Mouse (Mus musculus): Measurements from ENCODE around the gene Slc35f6. TPM values are rescaled to one million over a fixed set of nuclear protein-coding genes. Genes with fewer than 3 reads are reported as not detected.

Slc35f6 gene
- polyA plus RNA-seq, 1 experiment from 2014 or later = 32.5 TPM

DNA sequence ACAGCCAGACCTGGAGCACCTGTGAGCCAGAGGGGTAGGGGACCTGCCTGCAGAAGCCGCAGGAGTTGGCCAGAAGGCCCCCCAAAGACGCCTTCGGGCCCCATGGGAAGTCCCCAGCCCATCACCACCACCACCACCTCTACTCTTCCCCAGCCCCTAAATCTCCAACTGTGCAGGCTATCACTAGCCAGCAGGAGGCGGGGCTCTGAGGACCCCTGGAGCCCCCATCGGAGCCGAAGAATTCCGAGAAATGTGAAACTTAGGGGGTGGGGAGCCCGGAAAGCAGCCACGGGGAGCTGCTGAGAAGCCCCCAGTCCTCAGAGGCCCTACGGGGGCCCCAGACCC is 24.9 kb upstream of the Slc35f6 start:
- Histone ChIP-seq H3K27me3 (replicated peaks; ENCODE audit: control insufficient read depth, insufficient read depth, low read length) (peaks cover 10% of the 10 kb centered on the region; the same call in 1 of the 2 replicates), H3K4me1 (replicated peaks; ENCODE audit: control insufficient read depth, insufficient read depth, low read length) (peaks cover 20% of the 10 kb centered on the region), H3K27ac (ENCODE audit: low read depth) (no peak overlapping the region), H3K9ac (ENCODE audit: low read length) (peak overlapping the region; percentile 22; the same call in 1 of the 2 replicates), H3K4me3 (ENCODE audit: low read depth, low read length) (peak overlapping the region; percentile 27), H3K36me3 (ENCODE audit: control insufficient read depth, insufficient read depth, low read length) (no peaks in the 10 kb centered on the region), H3K9me3 (ENCODE audit: control insufficient read depth, low read length) (no peaks in the 10 kb centered on the region), H3K4me2 (ENCODE audit: low read length) (peak overlapping the region; percentile 47)
- 0 out of 2 replicates have a peak, but pooled peaks have one; percentile 2 for ATAC-seq (replicated peaks; ENCODE audit: low FRiP score, low TSS enrichment, low read depth)
- DNase-seq (ENCODE audit: low spot score) = no peak
- 11% methylated on average over 10 of the region's 10 CpGs for WGBS

DNA sequence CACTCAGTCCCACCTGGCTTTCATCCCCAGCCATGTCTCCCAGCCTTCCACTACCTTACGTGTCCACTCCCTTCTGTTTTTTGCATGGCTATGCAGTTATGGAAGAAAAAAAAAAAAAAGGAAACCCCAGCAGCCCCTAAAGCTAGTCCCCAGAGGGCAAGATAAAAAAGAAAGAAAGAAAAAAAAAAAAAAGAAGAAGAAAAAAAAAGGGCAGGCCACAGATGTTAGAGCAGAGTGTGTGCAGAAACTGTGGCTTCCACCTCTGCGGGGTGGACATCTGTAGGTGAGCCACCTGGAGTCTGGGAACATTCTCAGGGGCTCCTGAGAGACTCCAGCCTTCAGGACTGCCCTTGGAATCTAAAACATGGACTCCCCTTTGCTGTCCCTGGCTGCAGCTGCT is 24.4 kb upstream of the Slc35f6 start:
- peaks cover 10% of the 10 kb centered on the region; the same call in 1 of the 2 replicates for H3K27me3 ChIP-seq (replicated peaks; ENCODE audit: control insufficient read depth, insufficient read depth, low read length)
- no peaks in the 10 kb centered on the region for H3K9me3 ChIP-seq (ENCODE audit: control insufficient read depth, low read length)
- H3K4me2 ChIP-seq (ENCODE audit: low read length) = no peak overlapping the region; the same call in 1 of the 2 replicates
- DNase-seq (ENCODE audit: low spot score) (no peak), ATAC-seq (replicated peaks; ENCODE audit: low FRiP score, low TSS enrichment, low read depth) (no peak)
- no peak overlapping the region for H3K4me3 ChIP-seq (ENCODE audit: low read depth, low read length)
- WGBS = 62% methylated on average over 2 of the region's 2 CpGs
- H3K4me1 ChIP-seq (replicated peaks; ENCODE audit: control insufficient read depth, insufficient read depth, low read length) = peaks cover 15% of the 10 kb centered on the region; the same call in 1 of the 2 replicates
- no peaks in the 10 kb centered on the region for H3K36me3 ChIP-seq (ENCODE audit: control insufficient read depth, insufficient read depth, low read length)
- H3K27ac ChIP-seq (ENCODE audit: low read depth) = no peak overlapping the region
- no peak overlapping the region; the same call in 1 of the 2 replicates for H3K9ac ChIP-seq (ENCODE audit: low read length)

DNA sequence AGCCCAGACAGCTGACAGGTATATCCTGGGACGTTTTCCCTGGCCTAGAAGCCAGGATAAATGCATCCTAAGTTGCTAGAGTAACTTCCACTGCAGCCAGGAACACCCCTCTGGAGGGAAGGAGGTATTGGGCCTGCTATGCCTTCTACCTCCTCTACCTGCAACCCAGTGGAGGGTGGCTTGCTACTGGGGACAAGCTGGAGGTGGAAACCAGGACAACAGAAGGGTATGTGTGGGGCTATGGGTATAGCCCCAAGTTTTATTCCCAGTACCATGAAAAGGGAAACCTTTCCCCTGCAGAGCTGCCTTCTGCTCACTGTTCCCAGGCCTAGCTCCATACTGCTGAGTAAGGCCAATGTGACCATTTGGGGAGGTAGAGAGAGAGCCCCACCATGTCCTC is 23.4 kb upstream of the Slc35f6 start:
- peaks cover 10% of the 10 kb centered on the region; the same call in 1 of the 2 replicates for H3K27me3 ChIP-seq (replicated peaks; ENCODE audit: control insufficient read depth, insufficient read depth, low read length)
- no peak overlapping the region for H3K9ac ChIP-seq (ENCODE audit: low read length)
- no peaks in the 10 kb centered on the region for H3K36me3 ChIP-seq (ENCODE audit: control insufficient read depth, insufficient read depth, low read length)
- ATAC-seq (replicated peaks; ENCODE audit: low FRiP score, low TSS enrichment, low read depth) = no peak
- H3K27ac ChIP-seq (ENCODE audit: low read depth) = no peak overlapping the region
- WGBS = 54% methylated on average over 1 of the region's 1 CpGs
- DNase-seq (ENCODE audit: low spot score) = no peak
- H3K4me2 ChIP-seq (ENCODE audit: low read length) = no peak overlapping the region
- no peaks in the 10 kb centered on the region for H3K9me3 ChIP-seq (ENCODE audit: control insufficient read depth, low read length)
- no peak overlapping the region for H3K4me3 ChIP-seq (ENCODE audit: low read depth, low read length)
- H3K4me1 ChIP-seq (replicated peaks; ENCODE audit: control insufficient read depth, insufficient read depth, low read length) = peaks cover 14% of the 10 kb centered on the region; the same call in 1 of the 2 replicates

DNA sequence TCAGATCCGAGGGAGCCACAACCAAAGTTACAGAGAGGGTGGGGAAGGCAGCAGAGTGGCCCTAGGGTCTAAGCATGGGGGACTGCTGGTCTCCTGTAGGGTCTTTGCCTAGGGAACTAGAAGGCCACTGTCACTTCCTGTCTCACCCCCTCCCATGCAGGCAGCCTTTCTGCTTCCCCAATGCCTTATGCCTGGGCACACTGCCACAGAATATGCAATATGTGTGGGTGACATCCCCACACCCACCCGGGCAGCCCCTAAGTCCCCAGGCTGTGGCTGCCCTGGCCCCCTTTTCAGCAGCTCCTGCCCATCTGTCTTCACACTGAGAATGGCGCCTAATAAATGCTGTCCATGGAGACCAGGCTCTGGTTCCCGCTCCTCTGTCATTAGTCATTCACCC is 22.8 kb upstream of the Slc35f6 start:
- Histone ChIP-seq H3K27ac (ENCODE audit: low read depth) (no peak overlapping the region), H3K27me3 (replicated peaks; ENCODE audit: control insufficient read depth, insufficient read depth, low read length) (peaks cover 10% of the 10 kb centered on the region; the same call in 1 of the 2 replicates), H3K4me1 (replicated peaks; ENCODE audit: control insufficient read depth, insufficient read depth, low read length) (peaks cover 14% of the 10 kb centered on the region; the same call in 1 of the 2 replicates), H3K4me2 (ENCODE audit: low read length) (no peak overlapping the region), H3K9me3 (ENCODE audit: control insufficient read depth, low read length) (no peaks in the 10 kb centered on the region), H3K36me3 (ENCODE audit: control insufficient read depth, insufficient read depth, low read length) (no peaks in the 10 kb centered on the region), H3K9ac (ENCODE audit: low read length) (no peak overlapping the region), H3K4me3 (ENCODE audit: low read depth, low read length) (no peak overlapping the region)
- ATAC-seq (replicated peaks; ENCODE audit: low FRiP score, low TSS enrichment, low read depth) (no peak), DNase-seq (ENCODE audit: low spot score) (no peak)
- WGBS = 36% methylated on average over 4 of the region's 4 CpGs

DNA sequence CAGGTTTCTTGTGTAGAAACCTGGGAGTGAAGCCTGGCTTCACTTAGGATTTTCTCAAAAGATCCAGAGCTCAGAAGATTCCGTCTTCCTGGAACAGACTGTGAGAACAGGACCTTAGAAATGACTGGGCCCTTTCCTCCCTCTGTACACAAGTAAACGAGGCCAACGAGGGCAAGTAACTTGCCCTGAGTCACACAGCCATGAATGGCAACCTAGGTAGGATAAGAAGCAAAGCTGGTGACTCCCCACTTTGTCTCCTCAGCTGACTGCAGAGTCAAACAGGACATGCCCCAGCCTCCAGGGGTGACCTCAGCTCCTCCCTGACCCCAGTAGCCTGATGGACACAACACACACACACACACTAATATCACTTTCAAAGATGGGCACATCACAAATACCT is 22.4 kb upstream of the Slc35f6 start:
- H3K4me3 ChIP-seq (ENCODE audit: low read depth, low read length) = no peak overlapping the region
- H3K4me1 ChIP-seq (replicated peaks; ENCODE audit: control insufficient read depth, insufficient read depth, low read length) = peaks cover 14% of the 10 kb centered on the region; the same call in 1 of the 2 replicates
- H3K9me3 ChIP-seq (ENCODE audit: control insufficient read depth, low read length) = no peaks in the 10 kb centered on the region
- H3K27me3 ChIP-seq (replicated peaks; ENCODE audit: control insufficient read depth, insufficient read depth, low read length) = peaks cover 10% of the 10 kb centered on the region; the same call in 1 of the 2 replicates
- DNase-seq (ENCODE audit: low spot score) (no peak), ATAC-seq (replicated peaks; ENCODE audit: low FRiP score, low TSS enrichment, low read depth) (no peak)
- no peak overlapping the region for H3K27ac ChIP-seq (ENCODE audit: low read depth)
- WGBS = 68% methylated on average over 3 of the region's 3 CpGs
- no peak overlapping the region for H3K4me2 ChIP-seq (ENCODE audit: low read length)
- no peak overlapping the region for H3K9ac ChIP-seq (ENCODE audit: low read length)
- no peaks in the 10 kb centered on the region for H3K36me3 ChIP-seq (ENCODE audit: control insufficient read depth, insufficient read depth, low read length)

DNA sequence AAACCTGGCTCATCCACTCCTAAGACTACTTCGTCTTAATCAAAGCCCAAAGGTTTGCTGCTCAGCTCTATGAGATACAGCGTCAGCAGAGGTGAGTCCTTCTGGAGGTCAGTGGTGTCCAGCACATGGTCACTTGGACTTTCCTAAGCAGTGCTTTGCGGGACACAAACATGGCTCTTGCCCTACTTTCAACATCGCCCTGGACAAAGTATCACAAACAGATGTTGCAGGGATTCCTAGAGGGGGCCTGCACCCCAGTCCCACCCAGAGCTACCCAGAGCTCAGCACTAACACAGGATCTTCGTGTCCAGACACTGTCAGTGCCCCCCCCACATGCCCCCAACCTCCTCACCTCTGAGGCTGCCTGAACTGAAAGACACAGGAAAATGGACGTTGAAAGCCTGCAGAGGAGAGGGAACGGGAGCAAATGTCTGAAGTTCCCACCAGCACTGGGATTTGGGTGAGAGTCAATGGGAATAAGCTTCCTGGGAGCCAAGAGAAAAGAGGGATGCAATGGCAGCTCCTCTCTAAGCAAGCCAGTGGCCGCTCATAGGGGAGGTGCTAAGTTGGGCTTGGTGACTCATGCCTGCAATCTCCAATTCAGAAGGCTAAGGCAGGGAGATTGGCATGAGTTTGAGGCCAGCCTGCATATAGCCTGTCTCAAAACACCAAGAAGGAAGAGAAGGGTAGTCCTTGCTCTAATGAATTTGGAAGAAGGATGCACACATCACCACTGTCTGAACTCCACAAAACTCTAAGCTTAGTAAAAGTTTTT is 21.2 kb upstream of the Slc35f6 start:
- H3K9me3 ChIP-seq (ENCODE audit: control insufficient read depth, low read length) = no peaks in the 10 kb centered on the region
- 78% methylated on average over 8 of the region's 8 CpGs for WGBS
- ATAC-seq (replicated peaks; ENCODE audit: low FRiP score, low TSS enrichment, low read depth) = no peak

DNA sequence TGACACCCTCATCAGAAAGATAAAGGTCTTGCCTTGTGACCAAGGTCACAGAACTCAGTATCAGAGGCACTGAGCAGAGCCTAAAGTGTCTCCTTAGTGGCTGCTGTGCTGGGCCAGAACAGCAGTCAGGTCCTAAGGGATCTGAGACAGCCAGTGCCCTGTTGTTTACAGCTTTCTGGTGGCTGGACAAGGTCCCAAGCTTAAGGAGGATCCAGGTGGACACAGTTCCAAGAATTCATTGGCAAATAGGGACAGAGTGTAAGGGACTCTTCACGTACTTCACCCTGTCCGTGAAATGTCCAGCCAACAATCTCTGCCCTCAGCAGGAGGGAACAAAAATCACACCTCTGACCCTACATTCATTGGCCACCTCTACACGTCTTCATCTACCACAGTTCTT is 19.2 kb upstream of the Slc35f6 start:
- Histone ChIP-seq H3K36me3 (ENCODE audit: control insufficient read depth, insufficient read depth, low read length) (no peaks in the 10 kb centered on the region), H3K4me1 (replicated peaks; ENCODE audit: control insufficient read depth, insufficient read depth, low read length) (0 out of 2 replicates have a peak, but pooled peaks cover 4% of the 10 kb centered on the region), H3K4me2 (ENCODE audit: low read length) (no peak overlapping the region), H3K9me3 (ENCODE audit: control insufficient read depth, low read length) (no peaks in the 10 kb centered on the region), H3K4me3 (ENCODE audit: low read depth, low read length) (no peak overlapping the region), H3K27me3 (replicated peaks; ENCODE audit: control insufficient read depth, insufficient read depth, low read length) (no peaks in the 10 kb centered on the region), H3K9ac (ENCODE audit: low read length) (no peak overlapping the region), H3K27ac (ENCODE audit: low read depth) (no peak overlapping the region)
- no peak for ATAC-seq (replicated peaks; ENCODE audit: low FRiP score, low TSS enrichment, low read depth)
- WGBS = 85% methylated on average over 3 of the region's 3 CpGs
- no peak for DNase-seq (ENCODE audit: low spot score)

More for the DNA sequence above, 21.2 kb upstream of the Slc35f6 start:
- Histone ChIP-seq H3K4me2 (ENCODE audit: low read length) (no peak overlapping the region), H3K9ac (ENCODE audit: low read length) (no peak overlapping the region), H3K4me1 (replicated peaks; ENCODE audit: control insufficient read depth, insufficient read depth, low read length) (peaks cover 14% of the 10 kb centered on the region; the same call in 1 of the 2 replicates), H3K27me3 (replicated peaks; ENCODE audit: control insufficient read depth, insufficient read depth, low read length) (peaks cover 3% of the 10 kb centered on the region; the same call in 1 of the 2 replicates), H3K36me3 (ENCODE audit: control insufficient read depth, insufficient read depth, low read length) (no peaks in the 10 kb centered on the region), H3K4me3 (ENCODE audit: low read depth, low read length) (no peak overlapping the region), H3K27ac (ENCODE audit: low read depth) (no peak overlapping the region)
- no peak for DNase-seq (ENCODE audit: low spot score)

DNA sequence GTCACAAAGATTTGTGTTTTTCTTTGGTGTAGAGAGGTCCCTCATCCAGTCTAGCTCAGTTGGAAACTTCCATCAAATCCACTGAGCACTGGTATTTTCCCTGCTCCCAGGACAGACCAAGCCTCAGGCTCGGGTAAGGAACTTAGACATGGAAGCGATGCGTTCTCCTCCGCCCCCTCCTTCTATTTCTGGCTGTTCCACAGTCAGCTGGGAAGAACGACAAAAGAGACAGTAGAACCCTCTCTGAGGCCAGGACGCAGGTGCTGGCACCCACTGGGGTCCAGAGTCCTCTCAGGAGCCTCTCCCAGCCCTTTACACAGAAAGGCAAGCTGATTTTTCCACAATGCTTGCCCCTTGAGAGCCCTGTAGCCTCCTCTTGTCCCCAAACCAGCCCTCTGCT is 17.3 kb upstream of the Slc35f6 start:
- H3K36me3 ChIP-seq (ENCODE audit: control insufficient read depth, insufficient read depth, low read length) = no peaks in the 10 kb centered on the region
- ATAC-seq (replicated peaks; ENCODE audit: low FRiP score, low TSS enrichment, low read depth) = no peak

DNA sequence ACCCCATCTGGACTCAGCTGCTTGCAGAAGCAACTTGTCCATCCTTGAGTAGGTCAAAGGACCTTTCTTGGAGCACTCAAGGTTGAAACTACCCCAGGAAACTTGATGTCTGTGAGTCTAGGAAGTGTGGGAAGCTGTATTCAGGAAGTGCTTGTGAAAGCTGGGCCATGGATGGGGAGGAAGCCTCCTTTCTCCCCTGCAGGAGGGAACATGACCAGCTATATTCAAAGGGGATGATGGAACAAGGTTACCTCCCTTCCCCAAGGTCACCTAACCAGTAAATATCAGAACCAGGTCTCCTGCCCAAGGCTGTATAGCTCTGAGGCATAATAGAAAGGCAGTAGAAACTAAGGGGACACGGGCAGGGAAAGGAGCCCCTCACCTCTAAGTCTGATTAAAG is 15.6 kb upstream of the Slc35f6 start:
- no peak overlapping the region for H3K9ac ChIP-seq (ENCODE audit: low read length)
- H3K4me1 ChIP-seq (replicated peaks; ENCODE audit: control insufficient read depth, insufficient read depth, low read length) = no peaks in the 10 kb centered on the region
- no peaks in the 10 kb centered on the region for H3K36me3 ChIP-seq (ENCODE audit: control insufficient read depth, insufficient read depth, low read length)
- H3K4me3 ChIP-seq (ENCODE audit: low read depth, low read length) = no peak overlapping the region
- ATAC-seq (replicated peaks; ENCODE audit: low FRiP score, low TSS enrichment, low read depth) (no peak), DNase-seq (ENCODE audit: low spot score) (no peak)
- H3K4me2 ChIP-seq (ENCODE audit: low read length) = no peak overlapping the region
- H3K9me3 ChIP-seq (ENCODE audit: control insufficient read depth, low read length) = no peaks in the 10 kb centered on the region
- no peaks in the 10 kb centered on the region for H3K27me3 ChIP-seq (replicated peaks; ENCODE audit: control insufficient read depth, insufficient read depth, low read length)
- 67% methylated on average over 1 of the region's 1 CpGs for WGBS
- no peak overlapping the region for H3K27ac ChIP-seq (ENCODE audit: low read depth)

More for the DNA sequence above, 17.3 kb upstream of the Slc35f6 start:
- Histone ChIP-seq H3K4me1 (replicated peaks; ENCODE audit: control insufficient read depth, insufficient read depth, low read length) (no peaks in the 10 kb centered on the region), H3K9ac (ENCODE audit: low read length) (no peak overlapping the region), H3K9me3 (ENCODE audit: control insufficient read depth, low read length) (no peaks in the 10 kb centered on the region), H3K4me3 (ENCODE audit: low read depth, low read length) (no peak overlapping the region), H3K27ac (ENCODE audit: low read depth) (no peak overlapping the region), H3K27me3 (replicated peaks; ENCODE audit: control insufficient read depth, insufficient read depth, low read length) (no peaks in the 10 kb centered on the region), H3K4me2 (ENCODE audit: low read length) (no peak overlapping the region)
- no peak for DNase-seq (ENCODE audit: low spot score)
- WGBS = 77% methylated on average over 6 of the region's 6 CpGs

Measured in intestine, embryonic 14.5 days (tissue).